Comparison of ENCODE assay signal across 10 mouse cellular contexts in genomic region chr13:59927379-59928111, GRCm38 (mm10).
A peak's percentile ranks its signal among the peaks of the same experiment; 100 is the strongest.
DNase-seq lines count a peak whose midpoint lies in the region; ATAC-seq lines count a peak whose summit lies in the region.
"Had no signal": no experiment of that assay in that cellular context is flagged by ENCODE, and none has a peak within 500 bp of the region (broad histone marks: within the 10 kb centered on the region; RNA-seq: fewer than 3 reads in every experiment).

No protein-coding gene starts in this region.

- no peak for DNase-seq in lung, postnatal 25 days (ENCODE audit: low spot score)
- peak; percentile 72 for DNase-seq in kidney, postnatal 10 days
- no peak for DNase-seq in thymus, postnatal 25 days
- no peak for DNase-seq in urinary bladder, postnatal 4 days (ENCODE audit: low spot score in 2 of 2)
- no peak for DNase-seq in thymus, adult 18-20 months
- DNase-seq: liver, embryonic 13.5 days had no signal

- no peak overlapping the region for H3K9ac ChIP-seq in lung, embryonic 16.5 days (ENCODE audit: low read length)
- H3K9ac ChIP-seq in forebrain, embryonic 15.5 days (replicated peaks) = no peak overlapping the region
- H3K9ac ChIP-seq in neural tube, embryonic 15.5 days (replicated peaks) = no peak overlapping the region
- H3K9ac ChIP-seq: liver, embryonic 13.5 days had no signal

- ATAC-seq in lung, embryonic 16.5 days (ENCODE audit: low read depth) = 0 out of 2 replicates have a peak, but pooled peaks have one; percentile 41
- peak; percentile 65 for ATAC-seq in forebrain, embryonic 15.5 days (replicated peaks)
- ATAC-seq in neural tube, embryonic 15.5 days (ENCODE audit: low FRiP score) = peak; percentile 40; the same call in 1 of the 2 replicates

- H3K27me3 ChIP-seq in lung, embryonic 16.5 days (ENCODE audit: control insufficient read depth, insufficient read depth, low read depth, low read length) = no peaks in the 10 kb centered on the region
- H3K27me3 ChIP-seq in forebrain, embryonic 15.5 days = no peaks in the 10 kb centered on the region
- no peaks in the 10 kb centered on the region for H3K27me3 ChIP-seq in neural tube, embryonic 15.5 days (replicated peaks)
- H3K27me3 ChIP-seq: liver, embryonic 13.5 days had no signal

- no peak overlapping the region for H3K4me2 ChIP-seq in lung, embryonic 16.5 days (ENCODE audit: low read depth, low read length)
- H3K4me2 ChIP-seq in forebrain, embryonic 15.5 days (replicated peaks) = no peak overlapping the region; the same call in 1 of the 2 replicates
- H3K4me2 ChIP-seq in neural tube, embryonic 15.5 days = no peak overlapping the region
- H3K4me2 ChIP-seq: liver, embryonic 13.5 days had no signal

- H3K4me1 ChIP-seq in lung, embryonic 16.5 days (replicated peaks; ENCODE audit: control insufficient read depth, insufficient read depth, low read length) = 0 out of 2 replicates have a peak, but pooled peaks cover 4% of the 10 kb centered on the region
- peaks cover 23% of the 10 kb centered on the region for H3K4me1 ChIP-seq in forebrain, embryonic 15.5 days
- H3K4me1 ChIP-seq in neural tube, embryonic 15.5 days = peaks cover 12% of the 10 kb centered on the region
- H3K4me1 ChIP-seq: liver, embryonic 13.5 days had no signal

- WGBS in lung, embryonic 16.5 days = 48% methylated on average over 12 of the region's 12 CpGs
- WGBS in forebrain, embryonic 15.5 days = 11% methylated on average over 12 of the region's 12 CpGs
- 12% methylated on average over 12 of the region's 12 CpGs for WGBS in neural tube, embryonic 15.5 days

- no peak overlapping the region for H3K4me3 ChIP-seq in lung, embryonic 16.5 days (ENCODE audit: low read length)
- no peak overlapping the region for H3K4me3 ChIP-seq in forebrain, embryonic 15.5 days
- no peak overlapping the region for H3K4me3 ChIP-seq in neural tube, embryonic 15.5 days (replicated peaks)
- H3K4me3 ChIP-seq: erythroblast, embryonic 14.5 days; liver, embryonic 13.5 days had no signal

- no peaks in the 10 kb centered on the region for H3K9me3 ChIP-seq in lung, embryonic 16.5 days (ENCODE audit: control insufficient read depth, low read length)
- no peaks in the 10 kb centered on the region for H3K9me3 ChIP-seq in forebrain, embryonic 15.5 days
- H3K9me3 ChIP-seq in neural tube, embryonic 15.5 days (replicated peaks) = no peaks in the 10 kb centered on the region
- H3K9me3 ChIP-seq: liver, embryonic 13.5 days had no signal

- no peaks in the 10 kb centered on the region for H3K36me3 ChIP-seq in lung, embryonic 16.5 days (ENCODE audit: control insufficient read depth, insufficient read depth, low read length)
- H3K36me3 ChIP-seq in forebrain, embryonic 15.5 days = no peaks in the 10 kb centered on the region
- H3K36me3 ChIP-seq in neural tube, embryonic 15.5 days = no peaks in the 10 kb centered on the region
- H3K36me3 ChIP-seq: liver, embryonic 13.5 days had no signal

- no peak overlapping the region for H3K27ac ChIP-seq in lung, embryonic 16.5 days (ENCODE audit: low read length)
- peak overlapping the region; percentile 60 for H3K27ac ChIP-seq in forebrain, embryonic 15.5 days (replicated peaks)
- peak overlapping the region; percentile 33; the same call in 1 of the 2 replicates for H3K27ac ChIP-seq in neural tube, embryonic 15.5 days (replicated peaks)
- H3K27ac ChIP-seq: liver, embryonic 13.5 days had no signal
